Mouse (Mus musculus) limb, embryonic 15.5 days (tissue): ENCODE results near the gene Igf1r. TPM values are rescaled to one million over a fixed set of nuclear protein-coding genes. Genes with fewer than 3 reads are reported as not detected.
"Not testable (repeated sequence)": the region's sequence is repeated elsewhere in the genome, so short reads cannot be mapped to it uniquely, and the experiment has no call there.

Experiments
- ATAC-seq: fragments of 200-750 bp; cut with Nextera tagmentation; 2 replicates; pipeline ENCODE4 v1.8.0; 2017; ENCODE audit warnings: low read depth, moderate TSS enrichment; ENCODE audit not compliant: insufficient number of reproducible peaks, low FRiP score, low TSS enrichment
- H3K27ac ChIP-seq: fragments of 300-500 bp; sonication (generic); 2 replicates; pipeline ENCODE4 v1.5.1; 2015; ENCODE audit warnings: moderate library complexity, mild to moderate bottlenecking, inconsistent platforms
- H3K27me3 ChIP-seq: fragments of 300-500 bp; sonication (generic); 2 replicates; pipeline ENCODE4 v1.6.1; 2015; ENCODE audit warnings: inconsistent platforms
- H3K36me3 ChIP-seq: fragments of 300-500 bp; sonication (generic); 2 replicates; pipeline ENCODE4 v1.6.1; 2015; ENCODE audit warnings: inconsistent platforms
- H3K4me1 ChIP-seq: fragments of 300-500 bp; sonication (generic); 2 replicates; pipeline ENCODE4 v1.6.1; 2015; ENCODE audit warnings: inconsistent platforms
- H3K4me2 ChIP-seq: fragments of 300-500 bp; sonication (generic); 2 replicates; pipeline ENCODE4 v1.6.1; 2015; ENCODE audit warnings: mild to moderate bottlenecking, inconsistent platforms
- H3K4me3 ChIP-seq: fragments of 300-500 bp; sonication (generic); 2 replicates; pipeline ENCODE4 v1.5.1; 2015; ENCODE audit warnings: mild to moderate bottlenecking, inconsistent platforms
- H3K9ac ChIP-seq: fragments of 300-500 bp; sonication (generic); 2 replicates; pipeline ENCODE4 v1.6.1; 2015; ENCODE audit warnings: inconsistent platforms
- H3K9me3 ChIP-seq: fragments of 300-500 bp; sonication (generic); 2 replicates; pipeline ENCODE4 v1.6.1; 2016; ENCODE audit warnings: inconsistent platforms
- WGBS: fragments of 180-500 bp; shearing (Covaris S2); methylation state at CpG from one replicate; pipeline ENCODE4 v1.1.7; 2015; 5-methylcytosine and 5-hydroxymethylcytosine counted together
- polyA plus RNA-seq: library from polyadenylated mRNA; unstranded; fragments of >200 nt; fragmentation: Nextera tagmentation; extraction: Ambion mirVana; gene quantifications from 2 replicates; pipeline ENCODE4 v1.2.1, GENCODE M21; 2015

Gene Igf1r
- polyA plus RNA-seq, 1 experiment from 2014 or later: 26.3 TPM

GRCm38 (mm10) chr7:68272607-68273006 is 320.0 kb downstream of the Igf1r start:
- no peak overlapping the region for H3K9ac ChIP-seq
- ATAC-seq: no peak
- 91% methylated on average over 10 of the region's 10 CpGs for WGBS

DNA sequence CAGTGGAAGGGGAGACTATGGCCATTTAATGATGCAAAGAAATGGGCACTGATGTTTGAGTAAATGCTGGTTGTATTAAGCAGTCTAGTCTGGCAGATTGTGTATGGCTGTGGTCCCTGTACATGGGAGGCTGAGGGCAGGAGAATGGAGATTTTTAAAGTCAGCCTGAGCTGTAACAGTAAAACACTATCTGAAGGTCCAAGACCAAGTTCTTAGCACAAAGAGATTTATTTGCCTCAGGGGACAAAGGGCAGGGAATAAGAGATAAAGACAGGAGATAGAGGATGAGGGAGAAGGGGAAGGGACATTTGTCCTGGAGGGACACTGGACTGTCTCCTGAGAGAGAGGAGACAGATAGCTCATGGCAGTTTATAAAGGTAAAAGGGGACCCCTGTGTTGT is 320.9 kb downstream of the Igf1r start, which contains the start of gene Fam169b:
Gene Fam169b (plus strand): TSS at position 325 of the 400 bp plus-strand sequence.
- Histone ChIP-seq H3K36me3 (no peaks in the 10 kb centered on the region), H3K27ac (no peak within 1 kb of the TSS), H3K27me3 (no peaks in the 10 kb centered on the region), H3K4me2 (no peak within 1 kb of the TSS), H3K9ac (no peak within 1 kb of the TSS), H3K4me3 (no peak within 1 kb of the TSS), H3K9me3 (no peaks in the 10 kb centered on the region), H3K4me1 (peaks cover 30% of the 10 kb centered on the region)
- no peak for ATAC-seq

More at GRCm38 (mm10) chr7:68272607-68273006, 320.0 kb downstream of the Igf1r start:
- Histone ChIP-seq H3K36me3 (no peaks in the 10 kb centered on the region), H3K4me1 (peaks cover 21% of the 10 kb centered on the region), H3K27ac (no peak overlapping the region), H3K27me3 (no peaks in the 10 kb centered on the region), H3K9me3 (no peaks in the 10 kb centered on the region), H3K4me3 (no peak overlapping the region), H3K4me2 (no peak overlapping the region)

GRCm38 (mm10) chr7:68274218-68274617 is 321.6 kb downstream of the Igf1r start:
- ATAC-seq: no peak

GRCm38 (mm10) chr7:68274951-68275350 is 322.3 kb downstream of the Igf1r start:
- Histone ChIP-seq H3K9me3 (no peaks in the 10 kb centered on the region), H3K27me3 (no peaks in the 10 kb centered on the region), H3K36me3 (no peaks in the 10 kb centered on the region), H3K4me1 (peaks cover 38% of the 10 kb centered on the region), H3K9ac (no peak overlapping the region), H3K4me2 (no peak overlapping the region), H3K4me3 (no peak overlapping the region), H3K27ac (no peak overlapping the region)
- 60% methylated on average over 9 of the region's 9 CpGs for WGBS
- no peak for ATAC-seq

More at GRCm38 (mm10) chr7:68274218-68274617, 321.6 kb downstream of the Igf1r start:
- Histone ChIP-seq H3K4me2 (no peak overlapping the region), H3K9ac (no peak overlapping the region), H3K4me1 (peaks cover 34% of the 10 kb centered on the region), H3K27ac (no peak overlapping the region), H3K4me3 (no peak overlapping the region), H3K9me3 (no peaks in the 10 kb centered on the region), H3K27me3 (no peaks in the 10 kb centered on the region), H3K36me3 (no peaks in the 10 kb centered on the region)
- WGBS: 58% methylated on average over 2 of the region's 2 CpGs

DNA sequence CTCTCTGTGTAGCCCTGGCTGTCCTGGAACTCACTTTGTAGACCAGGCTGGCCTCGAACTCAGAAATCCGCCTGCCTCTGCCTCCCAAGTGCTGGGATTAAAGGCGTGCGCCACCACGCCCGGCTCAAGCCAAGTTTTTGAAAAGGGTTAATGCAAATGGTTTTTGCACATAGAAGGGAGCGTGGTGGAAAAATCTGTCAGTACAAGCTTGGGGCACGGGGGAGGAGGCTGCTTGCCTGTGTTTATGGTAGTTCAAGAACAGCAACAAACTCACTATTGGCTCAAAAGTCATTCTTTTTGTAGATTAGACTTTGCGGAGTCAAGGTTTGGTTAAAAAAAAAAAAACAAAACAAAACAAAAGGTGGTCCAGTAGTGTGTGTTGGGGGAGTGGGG is 322.8 kb downstream of the Igf1r start:
- H3K27ac ChIP-seq, H3K36me3 ChIP-seq, ATAC-seq, H3K9me3 ChIP-seq, H3K27me3 ChIP-seq, H3K9ac ChIP-seq: not testable (repeated sequence)
- Histone ChIP-seq H3K4me3 (peak overlapping the region; percentile 30), H3K4me1 (peaks cover 39% of the 10 kb centered on the region), H3K4me2 (peak overlapping the region; percentile 61)
- 54% methylated on average over 9 of the region's 9 CpGs for WGBS

- 4% methylated on average over 36 of the region's 36 CpGs for WGBS
- H3K27ac ChIP-seq: peak overlapping the region; percentile 68
- H3K4me1 ChIP-seq: peaks cover 39% of the 10 kb centered on the region
- no peak for ATAC-seq
- no peaks in the 10 kb centered on the region for H3K27me3 ChIP-seq
- H3K4me3 ChIP-seq: peak overlapping the region; percentile 30
- H3K4me2 ChIP-seq: peak overlapping the region; percentile 61
- H3K9me3 ChIP-seq: no peaks in the 10 kb centered on the region
- H3K9ac ChIP-seq: no peak overlapping the region
- H3K36me3 ChIP-seq: no peaks in the 10 kb centered on the region
Measured at GRCm38 (mm10) chr7:68275838-68276731, 323.5 kb downstream of the Igf1r start.

- H3K27ac ChIP-seq: peak overlapping the region; percentile 78
- no peaks in the 10 kb centered on the region for H3K27me3 ChIP-seq
- H3K9ac ChIP-seq: no peak overlapping the region
- peak; percentile 73 for ATAC-seq
- H3K4me1 ChIP-seq: peaks cover 39% of the 10 kb centered on the region
- H3K4me2 ChIP-seq: peak overlapping the region; percentile 14; the same call in 1 of the 2 replicates
- no peaks in the 10 kb centered on the region for H3K36me3 ChIP-seq
- WGBS: 13% methylated on average over 11 of the region's 11 CpGs
- no peaks in the 10 kb centered on the region for H3K9me3 ChIP-seq
- no peak overlapping the region for H3K4me3 ChIP-seq
Measured at GRCm38 (mm10) chr7:68277054-68277896, 324.6 kb downstream of the Igf1r start.

GRCm38 (mm10) chr7:68277897-68278270 is 325.3 kb downstream of the Igf1r start:
- Histone ChIP-seq H3K4me3 (no peak overlapping the region), H3K9me3 (no peaks in the 10 kb centered on the region), H3K27me3 (no peaks in the 10 kb centered on the region), H3K27ac (peak overlapping the region; percentile 78), H3K36me3 (no peaks in the 10 kb centered on the region), H3K4me2 (no peak overlapping the region), H3K9ac (no peak overlapping the region), H3K4me1 (peaks cover 39% of the 10 kb centered on the region)
- WGBS: 50% methylated on average over 4 of the region's 4 CpGs
- no peak for ATAC-seq

DNA sequence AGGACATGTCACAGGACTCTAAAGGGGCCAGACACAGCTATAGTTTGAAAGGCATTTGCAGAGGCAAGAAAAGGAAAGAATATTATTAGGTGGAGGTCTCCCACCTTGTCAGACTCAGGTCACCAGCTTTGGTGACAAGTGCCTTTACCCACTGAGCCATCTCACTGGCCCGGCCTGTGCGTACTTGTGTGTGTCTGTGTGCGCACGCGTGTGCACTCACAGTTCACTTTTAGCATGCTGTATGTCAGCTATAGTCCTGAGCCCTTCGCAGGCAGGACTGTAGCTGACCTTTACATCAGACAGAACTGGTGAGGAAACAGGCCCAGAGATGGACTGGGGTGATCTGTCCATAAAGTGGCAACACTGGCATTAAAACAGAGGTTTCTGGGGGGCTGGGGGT is 325.8 kb downstream of the Igf1r start:
- WGBS: 94% methylated on average over 6 of the region's 6 CpGs

DNA sequence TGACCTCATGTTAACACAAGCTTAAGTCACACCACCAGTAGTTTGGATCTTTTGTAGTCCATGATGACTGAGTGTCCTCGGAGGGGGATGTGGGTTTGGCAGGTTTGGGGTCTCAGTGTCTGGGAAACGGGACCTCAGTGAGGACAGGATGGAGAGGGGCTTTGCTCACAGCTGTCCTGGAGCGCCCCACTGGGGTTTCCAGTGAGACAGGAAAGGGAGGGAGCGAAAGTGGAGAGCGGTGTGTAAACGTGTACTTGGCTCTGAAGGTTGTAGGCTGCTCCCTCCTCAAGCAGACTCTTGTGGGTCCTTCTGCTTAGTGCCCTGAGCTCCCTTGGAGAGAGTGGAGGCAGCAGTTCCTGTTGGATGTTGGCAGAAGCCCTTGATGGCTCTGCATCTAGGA is 326.3 kb downstream of the Igf1r start:
- H3K9me3 ChIP-seq: no peaks in the 10 kb centered on the region
- 60% methylated on average over 6 of the region's 6 CpGs for WGBS
- no peaks in the 10 kb centered on the region for H3K36me3 ChIP-seq
- H3K4me1 ChIP-seq: peaks cover 39% of the 10 kb centered on the region
- H3K27ac ChIP-seq: no peak overlapping the region
- no peak overlapping the region for H3K9ac ChIP-seq
- no peak overlapping the region for H3K4me3 ChIP-seq
- H3K27me3 ChIP-seq: no peaks in the 10 kb centered on the region
- H3K4me2 ChIP-seq: no peak overlapping the region
- no peak for ATAC-seq

More for the DNA sequence above, 325.8 kb downstream of the Igf1r start:
- Histone ChIP-seq H3K9ac (no peak overlapping the region), H3K4me2 (no peak overlapping the region), H3K27ac (peak overlapping the region; percentile 78), H3K4me3 (no peak overlapping the region), H3K27me3 (no peaks in the 10 kb centered on the region), H3K9me3 (no peaks in the 10 kb centered on the region), H3K4me1 (peaks cover 39% of the 10 kb centered on the region), H3K36me3 (no peaks in the 10 kb centered on the region)
- ATAC-seq: no peak

DNA sequence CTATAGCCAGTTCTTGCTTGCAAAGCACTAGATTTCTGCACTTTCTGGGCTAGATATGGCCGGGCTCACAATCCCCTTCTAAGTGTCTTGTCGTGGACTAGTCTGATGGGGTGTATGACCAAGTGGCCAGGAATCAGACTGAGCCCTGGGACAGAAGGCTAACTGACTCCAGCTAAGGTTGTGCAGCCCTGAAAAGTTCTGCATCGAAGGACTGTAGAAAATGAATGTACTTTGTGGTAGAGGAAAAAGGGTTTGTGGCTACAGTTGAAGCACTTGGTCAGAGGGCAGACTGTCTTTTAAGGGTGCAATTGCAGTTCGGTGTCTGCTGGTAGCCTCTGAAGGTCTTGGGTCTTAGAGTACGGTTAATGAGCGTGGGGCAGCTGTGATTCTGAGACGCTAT is 326.9 kb downstream of the Igf1r start:
- H3K27ac ChIP-seq: no peak overlapping the region
- ATAC-seq: no peak
- no peaks in the 10 kb centered on the region for H3K36me3 ChIP-seq
- H3K9ac ChIP-seq: no peak overlapping the region
- no peak overlapping the region for H3K4me3 ChIP-seq
- peaks cover 40% of the 10 kb centered on the region for H3K4me1 ChIP-seq
- WGBS: 81% methylated on average over 7 of the region's 7 CpGs
- H3K4me2 ChIP-seq: no peak overlapping the region
- H3K27me3 ChIP-seq: no peaks in the 10 kb centered on the region
- no peaks in the 10 kb centered on the region for H3K9me3 ChIP-seq

DNA sequence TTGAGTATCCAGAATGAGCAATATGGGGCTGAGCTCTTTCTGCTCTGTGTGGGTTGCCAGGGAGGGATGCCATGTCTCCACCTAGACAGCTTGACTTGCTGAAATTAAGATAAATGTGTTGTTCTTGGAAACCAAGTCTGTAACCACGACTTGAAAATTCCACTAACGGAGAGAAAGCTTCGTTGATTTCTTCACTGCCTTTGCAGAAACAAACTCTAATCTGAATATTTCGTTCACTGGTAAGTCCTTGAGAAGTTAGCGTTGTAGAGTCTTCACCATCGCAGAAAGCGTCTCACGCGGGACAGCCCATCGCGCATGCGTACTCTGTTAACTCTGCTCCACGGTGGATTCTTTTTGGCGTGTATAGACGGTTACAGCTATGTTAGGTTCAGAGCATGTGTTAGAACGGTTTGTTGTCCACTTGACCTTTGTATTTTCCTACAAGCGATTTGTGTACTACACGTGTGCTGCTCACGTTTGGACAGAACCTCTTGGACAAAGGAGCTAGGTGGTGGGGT is 327.8 kb downstream of the Igf1r start:
- H3K4me2 ChIP-seq: no peak overlapping the region

More for the DNA sequence above, 327.8 kb downstream of the Igf1r start:
- 89% methylated on average over 19 of the region's 19 CpGs for WGBS
- Histone ChIP-seq H3K9ac (no peak overlapping the region), H3K4me3 (no peak overlapping the region), H3K27me3 (no peaks in the 10 kb centered on the region), H3K36me3 (no peaks in the 10 kb centered on the region), H3K4me1 (peaks cover 41% of the 10 kb centered on the region), H3K9me3 (no peaks in the 10 kb centered on the region), H3K27ac (no peak overlapping the region)
- ATAC-seq: no peak
